Mouse (Mus musculus) spleen, adult 18-20 months (tissue): Measurements from ENCODE around the gene 1700020N01Rik.

ENCODE experiments used
- DNase-seq, 2 experiments: peaks; one replicate each; pipeline ENCODE4 v3.0.0; 2022; ENCODE audit warnings: mixed read lengths in 2 of 2

1700020N01Rik gene

GRCm38 (mm10) chr10:21592896-21593380 lies at the start of gene 1700020N01Rik:
Gene 1700020N01Rik, plus strand, starts transcription at chr10:21593145.
- no peak for DNase-seq

GRCm38 (mm10) chr10:21543576-21544278 lies 49.2 kb upstream of the 1700020N01Rik start:
- no peak for DNase-seq

- DNase-seq = no peak
Measured at GRCm38 (mm10) chr10:21544721-21545120, 48.2 kb upstream of the 1700020N01Rik start.

GRCm38 (mm10) chr10:21545446-21545845 lies 47.5 kb upstream of the 1700020N01Rik start:
- DNase-seq = no peak

- no peak for DNase-seq
Measured at GRCm38 (mm10) chr10:21548871-21549505, 44.0 kb upstream of the 1700020N01Rik start.

GRCm38 (mm10) chr10:21552967-21553682 lies 39.8 kb upstream of the 1700020N01Rik start:
- DNase-seq = no peak

GRCm38 (mm10) chr10:21553683-21554035 lies 39.3 kb upstream of the 1700020N01Rik start:
- DNase-seq = no peak

GRCm38 (mm10) chr10:21554896-21555580 lies 37.9 kb upstream of the 1700020N01Rik start:
- no peak for DNase-seq

GRCm38 (mm10) chr10:21559769-21560168 lies 33.2 kb upstream of the 1700020N01Rik start:
- no peak for DNase-seq

- DNase-seq = no peak
Measured at GRCm38 (mm10) chr10:21561181-21561580, 31.8 kb upstream of the 1700020N01Rik start.

- no peak for DNase-seq
Measured at GRCm38 (mm10) chr10:21563446-21563845, 29.5 kb upstream of the 1700020N01Rik start.

GRCm38 (mm10) chr10:21564189-21564588 lies 28.8 kb upstream of the 1700020N01Rik start:
- DNase-seq = no peak

GRCm38 (mm10) chr10:21566074-21566473 lies 26.9 kb upstream of the 1700020N01Rik start:
- no peak for DNase-seq

GRCm38 (mm10) chr10:21571615-21572014 lies 21.3 kb upstream of the 1700020N01Rik start:
- no peak for DNase-seq

- no peak for DNase-seq
Measured at GRCm38 (mm10) chr10:21573713-21574112, 19.2 kb upstream of the 1700020N01Rik start.

- DNase-seq = no peak
Measured at GRCm38 (mm10) chr10:21575806-21576378, 17.1 kb upstream of the 1700020N01Rik start.

- DNase-seq = no peak
Measured at GRCm38 (mm10) chr10:21577798-21578197, 15.1 kb upstream of the 1700020N01Rik start.

- no peak for DNase-seq
Measured at GRCm38 (mm10) chr10:21581546-21581945, 11.4 kb upstream of the 1700020N01Rik start.

GRCm38 (mm10) chr10:21587041-21587440 lies 5.9 kb upstream of the 1700020N01Rik start:
- no peak for DNase-seq

- no peak for DNase-seq
Measured at GRCm38 (mm10) chr10:21588007-21588852, 4.7 kb upstream of the 1700020N01Rik start.

GRCm38 (mm10) chr10:21600931-21601330 lies 8.0 kb downstream of the 1700020N01Rik start:
- DNase-seq = peak; percentile 36 to 71

- no peak for DNase-seq
Measured at GRCm38 (mm10) chr10:21604476-21604875, 11.5 kb downstream of the 1700020N01Rik start.
